Mouse (Mus musculus) left cerebral cortex, postnatal 10 days (tissue): ENCODE results near the gene Ccdc15. TPM values are rescaled to one million over a fixed set of nuclear protein-coding genes. Genes with fewer than 3 reads are reported as not detected.
"Not testable (repeated sequence)": the region's sequence is repeated elsewhere in the genome, so short reads cannot be mapped to it uniquely, and the experiment has no call there.

Source experiments
- DNase-seq, 2 experiments: peaks; one replicate each; pipeline ENCODE4 v3.0.0; 2021 to 2022; ENCODE audit warnings: low spot score in 2 of 2, mixed read lengths in 1 of 2; ENCODE audit errors: extremely low spot score in 1 of 2
- intact Hi-C: fragments of 180-260 bp; cut with DNase I; formaldehyde crosslinking; loops from one replicate; pipeline ENCODE4 v1.15.1; 2025
- total RNA-seq, 2 experiments: library from RNA; stranded (reverse); gene quantifications; 2 replicates each; pipeline ENCODE4 v1.2.3; 2021

The Ccdc15 gene
- total RNA-seq, 2 experiments from 2014 or later: 2.3 to 3.3 TPM

DNA sequence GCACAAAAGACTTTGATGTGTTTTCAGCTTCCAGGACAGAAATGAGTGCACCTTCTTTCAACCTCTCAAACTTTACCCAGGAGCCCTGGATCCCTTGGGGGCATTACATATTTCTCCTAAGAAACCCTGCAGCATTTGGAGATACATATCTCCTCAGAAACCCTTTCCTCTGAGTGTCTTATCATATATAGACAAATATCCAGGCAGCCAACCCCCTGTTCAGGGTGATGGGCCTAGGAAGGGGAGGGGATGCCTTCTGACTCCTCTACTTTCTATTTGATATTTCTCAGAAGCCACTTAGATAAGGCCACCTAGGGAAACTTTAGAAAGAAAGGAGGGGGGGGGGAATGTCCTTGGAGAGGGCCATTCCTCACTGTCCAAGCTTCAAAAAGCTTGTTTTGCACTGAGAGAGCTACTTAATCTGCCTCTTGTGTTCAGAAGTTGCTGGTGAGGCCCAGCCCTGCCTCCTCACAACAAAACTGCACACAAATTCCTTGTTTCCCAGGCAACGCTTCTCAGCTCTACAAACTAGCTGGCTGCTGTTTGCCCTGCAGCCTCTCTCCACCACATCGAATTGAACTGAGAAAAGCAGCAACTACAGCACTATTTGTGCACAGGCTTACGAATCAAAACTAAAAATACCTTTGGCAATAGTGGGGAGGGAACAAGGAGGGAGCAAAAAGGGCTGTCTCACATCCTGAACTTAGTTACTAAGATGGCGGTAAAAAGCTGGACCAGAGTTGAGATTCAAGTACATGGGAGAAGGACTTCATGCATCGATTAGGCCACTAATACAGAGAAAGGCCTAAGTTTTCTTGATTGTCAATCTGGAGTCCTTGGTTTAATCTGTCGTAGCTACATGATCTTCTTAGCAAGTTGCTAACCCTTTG lies 11.3 kb upstream of the Ccdc15 start:
- intact Hi-C loops: no loop called here

GRCm38 (mm10) chr9:37358713-37359330 lies 10.6 kb upstream of the Ccdc15 start:
- DNase-seq: peak in 1 of 2 experiments; percentile 75

More for the DNA sequence above, 11.3 kb upstream of the Ccdc15 start:
- peak; percentile 53 to 81 for DNase-seq

DNA sequence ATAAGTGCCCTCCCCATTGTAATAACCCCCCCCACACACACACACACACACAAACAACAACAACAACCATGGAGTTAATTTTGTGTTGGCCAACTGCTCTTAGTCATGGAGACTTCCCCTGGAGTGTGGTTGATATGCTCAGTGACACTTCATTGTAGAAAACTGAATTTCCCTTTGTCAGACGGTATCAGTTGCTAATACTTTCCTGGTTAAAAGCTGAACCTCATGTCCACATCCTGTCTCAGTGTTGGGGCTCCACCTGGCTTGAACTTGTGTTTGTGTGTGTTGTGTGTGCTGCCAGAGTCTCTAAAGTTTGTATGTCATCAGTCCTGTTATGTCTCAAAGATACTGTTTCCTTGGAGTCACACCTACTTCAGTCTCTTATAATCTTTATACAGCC lies 6.3 kb upstream of the Ccdc15 start:
- DNase-seq: no peak
- intact Hi-C loops: no loop called here

More at GRCm38 (mm10) chr9:37358713-37359330, 10.6 kb upstream of the Ccdc15 start:
- intact Hi-C loops: no loop called here

DNA sequence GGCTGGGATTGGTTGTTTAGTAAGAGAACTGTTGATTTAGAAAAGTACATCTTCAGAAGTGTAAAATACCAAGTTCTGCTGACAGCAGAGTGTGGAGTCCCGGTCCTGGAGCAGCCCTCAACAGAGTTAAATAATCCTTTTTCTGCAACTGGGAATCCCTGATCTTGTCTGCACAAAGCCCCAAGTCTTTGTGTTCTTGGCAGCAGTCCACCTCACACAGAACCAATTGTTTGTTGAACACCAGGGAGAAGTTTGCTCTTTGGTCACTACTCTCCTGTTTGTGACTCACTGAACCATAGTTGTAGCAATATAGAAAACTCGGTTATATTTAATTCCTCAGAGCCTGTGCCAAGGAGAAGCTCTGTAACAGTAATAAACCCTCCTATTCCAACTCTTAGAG lies 3.0 kb upstream of the Ccdc15 start:
- DNase-seq: peak in 1 of 2 experiments; percentile 9
- intact Hi-C loops: no loop called here

DNA sequence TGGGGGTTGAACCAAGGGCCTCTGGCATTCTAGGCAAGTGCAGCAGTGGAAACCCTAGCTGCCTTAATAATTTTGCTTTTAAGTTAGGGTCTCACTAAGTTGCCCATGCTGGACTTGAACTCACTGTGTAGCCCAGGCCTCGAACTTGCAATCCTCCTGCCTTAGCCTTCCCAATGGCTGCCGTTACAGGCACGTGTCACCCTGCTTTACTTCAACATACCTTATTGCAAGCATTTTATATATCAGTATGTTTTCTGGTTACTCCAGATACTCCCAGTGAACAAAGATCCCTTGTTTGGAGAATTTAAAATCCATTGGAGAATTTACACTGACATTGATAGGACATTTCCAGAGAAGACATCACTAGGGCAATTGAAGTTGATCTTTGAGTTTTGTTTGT lies 818 bp upstream of the Ccdc15 start:
- DNase-seq: no peak
- intact Hi-C loops: no loop called here

GRCm38 (mm10) chr9:37347184-37347987 lies 846 bp downstream of the Ccdc15 start:
- DNase-seq: no peak

DNA sequence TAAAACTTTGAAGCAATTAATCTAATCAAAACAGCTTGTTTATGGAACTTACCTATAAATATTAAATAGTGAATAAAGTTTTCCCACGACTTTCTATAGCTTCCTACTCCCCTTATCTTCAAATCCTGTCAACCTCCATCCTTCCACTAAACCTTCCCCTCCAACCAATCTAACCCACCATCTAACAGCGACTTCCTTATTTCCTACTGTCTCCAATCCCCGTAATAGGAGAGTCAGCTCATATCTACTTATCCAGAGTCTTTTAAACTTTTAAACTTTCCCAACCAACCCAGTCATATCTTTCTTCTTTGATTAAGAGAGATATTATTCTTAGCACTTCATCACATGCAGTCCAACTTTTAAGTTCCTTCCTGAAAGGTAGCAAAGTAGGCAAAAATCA lies 2.8 kb downstream of the Ccdc15 start:
- intact Hi-C loops: no loop called here
- DNase-seq: no peak

More at GRCm38 (mm10) chr9:37347184-37347987, 846 bp downstream of the Ccdc15 start:
- intact Hi-C loops: no loop called here

- no peak for DNase-seq
- intact Hi-C loops: loop anchor here (5.0 to 10.0 kb wide), 3 partner anchors 155 to 435 kb away; no protein-coding TSS in a partner anchor
Observed at GRCm38 (mm10) chr9:37329456-37329855, 18.8 kb downstream of the Ccdc15 start.

DNA sequence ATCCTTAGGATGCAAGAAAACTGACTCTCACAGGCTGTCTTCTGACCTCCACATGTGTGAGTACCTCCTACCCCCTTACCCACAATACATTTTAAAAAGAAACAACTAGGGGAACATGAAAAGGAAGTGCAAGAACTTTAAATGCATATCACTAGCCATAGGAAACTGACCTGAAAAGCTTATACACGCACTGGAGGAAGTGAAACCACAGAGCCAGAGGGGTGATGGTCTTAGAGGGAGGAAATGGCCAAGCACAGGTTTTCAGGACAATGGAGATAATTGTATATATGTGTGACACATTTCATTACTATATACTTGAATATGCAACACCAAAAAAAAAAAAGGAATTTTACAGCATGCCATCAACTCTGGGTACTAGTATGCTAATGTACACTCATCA lies 46.5 kb downstream of the Ccdc15 start:
- intact Hi-C loops: no loop called here
- no peak for DNase-seq

- intact Hi-C loops, DNase-seq: not testable (repeated sequence)
Observed at GRCm38 (mm10) chr9:37300501-37300900, 47.7 kb downstream of the Ccdc15 start.

GRCm38 (mm10) chr9:37295586-37295985 lies 52.6 kb downstream of the Ccdc15 start:
- DNase-seq: no peak
- intact Hi-C loops: no loop called here

DNA sequence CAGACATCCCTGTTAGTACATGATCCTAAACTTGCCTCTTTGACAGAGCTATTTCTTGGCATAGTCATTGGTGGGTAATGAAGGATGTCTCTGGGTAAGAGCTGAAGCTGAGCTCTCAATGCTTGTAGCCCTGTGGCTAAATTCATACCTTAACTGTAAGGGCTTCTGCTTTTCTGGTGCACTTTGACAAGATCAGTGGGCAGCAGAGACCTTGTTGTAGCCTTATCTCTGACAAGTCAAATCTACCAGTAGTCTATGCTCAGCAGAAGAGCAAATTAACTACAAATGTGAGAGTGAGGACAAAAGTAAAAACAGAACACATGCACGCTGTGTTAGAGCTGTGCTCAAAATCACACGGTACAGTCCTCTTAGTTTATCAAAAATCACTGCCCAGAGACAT lies 81.6 kb downstream of the Ccdc15 start:
- no peak for DNase-seq
- intact Hi-C loops: no loop called here

GRCm38 (mm10) chr9:37255889-37256225 lies 92.4 kb downstream of the Ccdc15 start:
- DNase-seq: peak; percentile 64 to 78
- intact Hi-C loops: loop anchor here (5.0 kb wide), 1 partner anchor 66 kb away; no protein-coding TSS in a partner anchor

DNA sequence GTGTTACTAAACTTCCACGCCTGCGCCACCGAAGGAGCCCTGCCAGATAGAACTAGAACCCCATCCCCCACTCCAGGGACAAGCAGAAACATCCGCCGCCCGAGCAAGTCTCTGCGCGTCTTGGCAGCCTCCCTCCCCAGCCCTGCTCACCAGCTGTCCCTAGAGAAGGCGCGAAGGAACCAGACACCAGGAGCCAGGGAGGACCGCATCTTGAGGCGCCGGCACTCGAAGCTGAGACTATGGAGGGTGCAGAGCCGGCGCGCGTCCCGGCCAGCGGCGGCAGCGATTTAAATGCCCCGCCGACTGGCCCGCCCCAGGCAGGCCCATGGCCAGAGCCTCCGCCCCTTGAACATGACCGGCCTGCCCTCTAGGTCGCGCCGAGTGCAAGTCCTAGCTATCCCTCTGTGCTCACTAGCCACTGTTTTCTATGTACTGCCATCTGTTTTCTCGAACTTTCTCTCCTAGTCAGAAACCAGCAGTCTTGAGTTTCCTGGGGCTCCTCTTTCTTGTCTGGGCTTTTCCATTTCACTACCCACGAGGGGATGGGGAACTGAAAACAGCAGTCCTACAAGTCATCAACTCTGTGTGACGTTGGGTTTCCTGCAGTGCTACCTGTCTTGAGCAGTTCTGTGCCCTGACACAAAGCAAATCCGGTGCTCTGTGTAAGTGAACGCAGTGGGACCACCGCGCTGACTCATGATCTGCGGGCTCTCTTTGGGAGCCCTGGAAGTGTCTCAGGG lies 92.9 kb downstream of the Ccdc15 start, which contains the start of gene Slc37a2:
Slc37a2 (minus strand) TSS at position 590 of the 740 bp plus-strand sequence.
- intact Hi-C loops: loop anchor here (5.0 kb wide), 1 partner anchor 67 kb away; no protein-coding TSS in a partner anchor
- DNase-seq: peak; percentile 81 to 86

DNA sequence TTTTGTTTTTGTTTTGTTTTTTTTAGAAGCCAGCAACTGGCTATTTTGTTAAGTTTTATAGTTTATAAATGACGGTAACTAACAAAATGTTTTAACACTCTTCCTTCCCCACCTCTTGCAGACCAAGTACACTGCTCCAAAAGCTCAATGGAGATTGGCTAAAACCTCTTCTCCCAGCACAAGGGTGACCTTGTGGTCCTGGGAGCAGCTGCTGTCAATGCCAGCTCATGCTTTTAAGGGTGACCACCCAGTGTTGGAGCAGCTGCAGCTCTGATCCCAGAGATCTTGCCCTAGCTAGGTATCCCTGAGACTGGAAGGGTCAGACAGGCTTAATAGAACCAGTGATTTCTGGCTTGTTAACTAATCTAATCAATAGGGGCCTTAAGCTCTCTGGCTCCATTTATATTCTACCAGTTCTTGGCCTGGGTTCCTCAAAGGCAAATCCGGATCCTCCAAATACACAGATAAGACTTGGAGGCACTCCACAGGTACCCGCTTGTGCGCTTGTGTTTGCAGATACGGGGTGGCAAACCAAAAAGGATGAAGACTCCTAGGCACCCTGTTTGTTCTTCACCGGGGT lies 93.6 kb downstream of the Ccdc15 start:
- intact Hi-C loops: loop anchor here (5.0 kb wide), 1 partner anchor 68 kb away; no protein-coding TSS in a partner anchor
- DNase-seq: no peak

DNA sequence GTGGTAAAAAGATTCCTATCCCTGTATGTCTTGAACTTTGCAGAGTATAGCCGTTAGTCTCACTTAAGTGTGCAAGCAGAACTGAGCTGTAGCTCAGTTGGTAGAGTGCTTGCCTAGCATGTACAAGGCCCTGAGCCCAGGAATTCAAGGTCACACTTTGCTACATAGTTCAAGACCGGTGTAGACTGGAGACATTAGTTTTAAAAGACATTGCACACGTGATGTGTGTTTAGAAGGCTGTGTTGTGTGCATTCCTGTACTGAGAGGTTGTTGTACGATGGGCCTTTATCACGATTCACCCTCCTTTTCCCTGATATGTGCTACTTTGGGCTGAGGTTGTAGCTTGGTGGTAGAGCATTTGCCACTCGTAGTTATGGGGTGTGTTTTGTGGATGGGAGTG lies 97.6 kb downstream of the Ccdc15 start:
- no peak for DNase-seq
- intact Hi-C loops: no loop called here

DNA sequence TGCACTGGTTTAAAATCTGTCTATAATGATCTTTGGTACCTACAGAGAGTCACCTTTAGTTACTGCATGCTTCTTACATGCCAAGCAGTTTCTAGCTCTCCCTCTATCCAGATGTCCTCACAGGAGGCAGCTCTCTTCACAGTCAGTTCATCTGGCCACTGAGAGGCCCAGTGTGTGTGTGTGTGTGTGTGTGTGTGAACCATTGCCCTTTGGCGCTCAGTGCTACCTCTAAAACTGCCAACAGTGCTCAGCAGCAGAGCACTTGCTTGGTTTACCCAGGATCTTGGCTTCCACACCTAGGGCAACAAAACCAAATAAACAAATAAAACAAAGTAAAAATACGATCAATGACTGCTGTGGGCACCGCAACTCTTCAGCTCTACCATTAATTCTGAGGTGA lies 98.3 kb downstream of the Ccdc15 start:
- DNase-seq: no peak
- intact Hi-C loops: no loop called here

DNA sequence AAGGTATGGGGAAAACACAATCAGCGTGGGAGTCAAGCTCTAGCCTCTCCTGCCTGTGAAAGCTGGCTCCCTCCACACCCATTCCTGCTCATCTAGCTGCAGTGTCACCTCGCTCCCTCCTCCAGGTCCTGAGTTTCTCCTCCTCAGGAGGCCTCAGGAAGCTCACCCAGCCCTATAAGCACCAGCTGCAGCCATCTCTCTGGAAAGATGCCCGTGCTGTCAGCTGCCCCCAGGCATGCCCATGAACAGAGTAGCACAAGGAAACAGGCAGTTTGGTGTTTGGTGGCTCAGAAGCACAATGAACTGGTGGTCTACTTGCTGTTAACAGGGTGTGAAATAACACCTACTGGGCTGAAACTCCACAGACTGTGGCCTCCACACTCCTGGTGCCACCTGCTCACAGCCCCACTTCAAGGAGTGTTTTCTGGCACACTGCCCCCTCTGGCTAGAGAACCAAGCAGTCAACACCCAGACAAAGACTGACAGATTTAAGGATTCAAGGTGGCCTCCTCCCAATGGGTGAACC lies 99.8 kb downstream of the Ccdc15 start:
- no peak for DNase-seq
- intact Hi-C loops: no loop called here
